Mouse (Mus musculus) stomach, embryonic 14.5 days (tissue): ENCODE data around the gene Wdr93. TPM values are rescaled to one million over a fixed set of nuclear protein-coding genes. Genes with fewer than 3 reads are reported as not detected.

Experiments
- ATAC-seq: fragments of 200-750 bp; cut with Nextera tagmentation; 2 replicates; pipeline ENCODE4 v1.8.0; 2017; ENCODE audit warnings: low read depth, moderate TSS enrichment; ENCODE audit not compliant: insufficient number of reproducible peaks, insufficient read depth, low FRiP score
- H3K27ac ChIP-seq: fragments of 300-500 bp; sonication (generic); 2 replicates; pipeline ENCODE4 v1.5.1; 2014; ENCODE audit warnings: mild to moderate bottlenecking, low read length, moderate library complexity, mixed read lengths
- H3K27me3 ChIP-seq: fragments of 300-500 bp; sonication (generic); 2 replicates; pipeline ENCODE4 v1.6.1; 2014; ENCODE audit warnings: low read length, control low read depth, mixed read lengths; ENCODE audit not compliant: control insufficient read depth, insufficient read depth
- H3K36me3 ChIP-seq: fragments of 300-500 bp; sonication (generic); 2 replicates; pipeline ENCODE4 v1.6.1; 2014; ENCODE audit warnings: mild to moderate bottlenecking, control low read depth, low read length, moderate library complexity, mixed read lengths; ENCODE audit not compliant: control insufficient read depth, insufficient read depth
- H3K4me1 ChIP-seq: fragments of 300-500 bp; sonication (generic); 2 replicates; pipeline ENCODE4 v1.6.1; 2014; ENCODE audit warnings: low read length, control low read depth, mixed read lengths; ENCODE audit not compliant: control insufficient read depth, insufficient read depth
- H3K4me2 ChIP-seq: fragments of 300-500 bp; sonication (generic); replicated peaks from 2 replicates; pipeline ENCODE4 v1.6.1; 2014; ENCODE audit warnings: low read depth, low read length, control low read depth
- H3K4me3 ChIP-seq: fragments of 300-500 bp; sonication (generic); 2 replicates; pipeline ENCODE4 v1.5.1; 2014; ENCODE audit warnings: low read depth, low read length, control low read depth
- H3K9ac ChIP-seq: fragments of 300-500 bp; sonication (generic); replicated peaks from 2 replicates; pipeline ENCODE4 v1.6.1; 2014; ENCODE audit warnings: low read depth, mild to moderate bottlenecking, control low read depth, low read length, moderate library complexity, mixed read lengths
- H3K9me3 ChIP-seq: fragments of 300-500 bp; sonication (generic); 2 replicates; pipeline ENCODE4 v1.6.1; 2016; ENCODE audit warnings: low read depth, low read length, control low read depth; ENCODE audit not compliant: control insufficient read depth
- WGBS: fragments of 180-500 bp; shearing (Covaris S2); extraction: QIAGEN DNeasy Blood & Tissue Kit; methylation state at CpG from one replicate; pipeline ENCODE4 v1.1.7; 2014; 5-methylcytosine and 5-hydroxymethylcytosine counted together
- polyA plus RNA-seq: library from polyadenylated mRNA; unstranded; fragments of >200 nt; fragmentation: Nextera tagmentation; extraction: Ambion mirVana; gene quantifications from 2 replicates; pipeline ENCODE4 v1.2.1, GENCODE M21; 2014

Gene Wdr93
- polyA plus RNA-seq, 1 experiment from 2014 or later: 0.14 TPM

- Histone ChIP-seq H3K36me3 (no peaks in the 10 kb centered on the region), H3K4me1 (no peaks in the 10 kb centered on the region), H3K9ac (no peak overlapping the region), H3K9me3 (no peaks in the 10 kb centered on the region), H3K4me2 (no peak overlapping the region), H3K4me3 (no peak overlapping the region), H3K27ac (no peak overlapping the region), H3K27me3 (peaks cover 5% of the 10 kb centered on the region)
- ATAC-seq: no peak
- WGBS: 18% methylated on average over 5 of the region's 5 CpGs
Measured at GRCm38 (mm10) chr7:79798606-79799005, 55.6 kb downstream of the Wdr93 start.

- Histone ChIP-seq H3K4me2 (no peak overlapping the region), H3K27me3 (peaks cover under 1% of the 10 kb centered on the region; the same call in 1 of the 2 replicates), H3K9me3 (no peaks in the 10 kb centered on the region), H3K4me1 (no peaks in the 10 kb centered on the region), H3K27ac (no peak overlapping the region), H3K36me3 (no peaks in the 10 kb centered on the region), H3K9ac (no peak overlapping the region), H3K4me3 (no peak overlapping the region)
- 2% methylated on average over 8 of the region's 8 CpGs for WGBS
- no peak for ATAC-seq
Measured at GRCm38 (mm10) chr7:79799048-79799447, 56.1 kb downstream of the Wdr93 start.

GRCm38 (mm10) chr7:79799506-79799905 lies 56.5 kb downstream of the Wdr93 start:
- H3K4me3 ChIP-seq: no peak overlapping the region
- no peak overlapping the region for H3K9ac ChIP-seq
- H3K27me3 ChIP-seq: no peaks in the 10 kb centered on the region
- no peaks in the 10 kb centered on the region for H3K9me3 ChIP-seq
- H3K4me1 ChIP-seq: no peaks in the 10 kb centered on the region
- WGBS: 71% methylated on average over 6 of the region's 6 CpGs
- no peak overlapping the region for H3K27ac ChIP-seq
- H3K36me3 ChIP-seq: no peaks in the 10 kb centered on the region
- ATAC-seq: no peak
- no peak overlapping the region for H3K4me2 ChIP-seq

- ATAC-seq: no peak
- Histone ChIP-seq H3K27me3 (no peaks in the 10 kb centered on the region), H3K36me3 (no peaks in the 10 kb centered on the region), H3K9me3 (no peaks in the 10 kb centered on the region), H3K4me2 (no peak overlapping the region), H3K27ac (no peak overlapping the region), H3K4me3 (no peak overlapping the region), H3K4me1 (no peaks in the 10 kb centered on the region), H3K9ac (no peak overlapping the region)
- WGBS: 64% methylated on average over 4 of the region's 4 CpGs
Measured at GRCm38 (mm10) chr7:79800336-79800735, 57.4 kb downstream of the Wdr93 start.

GRCm38 (mm10) chr7:79801391-79801790 lies 58.4 kb downstream of the Wdr93 start:
- H3K4me3 ChIP-seq: no peak overlapping the region
- H3K36me3 ChIP-seq: no peaks in the 10 kb centered on the region
- H3K4me1 ChIP-seq: no peaks in the 10 kb centered on the region
- ATAC-seq: no peak
- WGBS: 75% methylated on average over 11 of the region's 11 CpGs
- no peaks in the 10 kb centered on the region for H3K9me3 ChIP-seq
- H3K4me2 ChIP-seq: no peak overlapping the region
- H3K27ac ChIP-seq: no peak overlapping the region
- no peaks in the 10 kb centered on the region for H3K27me3 ChIP-seq
- no peak overlapping the region for H3K9ac ChIP-seq

- ATAC-seq: no peak
- Histone ChIP-seq H3K9ac (no peak overlapping the region), H3K36me3 (no peaks in the 10 kb centered on the region), H3K9me3 (no peaks in the 10 kb centered on the region), H3K4me3 (no peak overlapping the region), H3K27me3 (no peaks in the 10 kb centered on the region), H3K27ac (no peak overlapping the region), H3K4me1 (no peaks in the 10 kb centered on the region), H3K4me2 (no peak overlapping the region)
- 49% methylated on average over 5 of the region's 5 CpGs for WGBS
Measured at GRCm38 (mm10) chr7:79802037-79802436, 59.1 kb downstream of the Wdr93 start.

GRCm38 (mm10) chr7:79803887-79804286 lies 60.9 kb downstream of the Wdr93 start:
- no peaks in the 10 kb centered on the region for H3K9me3 ChIP-seq
- H3K4me2 ChIP-seq: no peak overlapping the region
- H3K27me3 ChIP-seq: no peaks in the 10 kb centered on the region
- H3K4me3 ChIP-seq: no peak overlapping the region
- 0 out of 2 replicates have a peak, but pooled peaks have one; percentile 39 for ATAC-seq
- no peak overlapping the region for H3K9ac ChIP-seq
- H3K27ac ChIP-seq: no peak overlapping the region
- WGBS: 49% methylated on average over 2 of the region's 2 CpGs
- no peaks in the 10 kb centered on the region for H3K4me1 ChIP-seq
- H3K36me3 ChIP-seq: no peaks in the 10 kb centered on the region

GRCm38 (mm10) chr7:79808561-79808960 lies 65.6 kb downstream of the Wdr93 start:
- Histone ChIP-seq H3K9me3 (no peaks in the 10 kb centered on the region), H3K4me2 (no peak overlapping the region), H3K27ac (no peak overlapping the region), H3K36me3 (no peaks in the 10 kb centered on the region), H3K4me1 (peaks cover 6% of the 10 kb centered on the region; the same call in 1 of the 2 replicates), H3K4me3 (no peak overlapping the region), H3K27me3 (peaks cover 6% of the 10 kb centered on the region; the same call in 1 of the 2 replicates), H3K9ac (no peak overlapping the region)
- no peak for ATAC-seq
- WGBS: 82% methylated on average over 7 of the region's 7 CpGs
